Mouse (Mus musculus) c-Kit-positive CD71-positive TER-119-positive erythroid progenitor cells, embryonic 14.5 days (primary cell): ENCODE measurements around the gene St7.
A peak's percentile ranks its signal among the peaks of the same experiment; 100 is the strongest.

ENCODE experiments used
- DNase-seq: peaks from one replicate; pipeline ENCODE4 v3.0.0-alpha.2; 2013; ENCODE audit warnings: low spot score

The St7 gene

GRCm38 (mm10) chr6:17719423-17719822, 26.7 kb downstream of the St7 start:
- no peak for DNase-seq

DNA sequence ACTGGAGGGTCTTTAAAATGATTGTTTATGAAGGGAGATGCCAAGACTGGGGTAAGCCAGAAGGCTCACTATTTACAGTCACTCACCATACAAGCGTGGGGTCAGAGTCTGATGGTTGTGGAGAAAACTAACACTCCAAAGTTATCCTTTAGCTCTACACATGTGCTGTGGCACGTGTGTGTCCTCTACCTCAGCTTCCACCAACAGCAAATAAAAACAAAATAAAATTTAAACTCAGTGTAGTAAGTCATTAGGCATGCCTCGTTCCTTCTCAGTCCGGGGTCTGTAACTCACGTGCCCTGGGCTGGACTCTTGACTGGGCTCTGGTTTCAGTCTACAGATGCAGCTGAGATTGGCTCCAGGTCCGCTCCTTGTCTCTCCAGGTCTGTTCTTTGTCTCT, 27.3 kb downstream of the St7 start:
- DNase-seq, result no peak

DNA sequence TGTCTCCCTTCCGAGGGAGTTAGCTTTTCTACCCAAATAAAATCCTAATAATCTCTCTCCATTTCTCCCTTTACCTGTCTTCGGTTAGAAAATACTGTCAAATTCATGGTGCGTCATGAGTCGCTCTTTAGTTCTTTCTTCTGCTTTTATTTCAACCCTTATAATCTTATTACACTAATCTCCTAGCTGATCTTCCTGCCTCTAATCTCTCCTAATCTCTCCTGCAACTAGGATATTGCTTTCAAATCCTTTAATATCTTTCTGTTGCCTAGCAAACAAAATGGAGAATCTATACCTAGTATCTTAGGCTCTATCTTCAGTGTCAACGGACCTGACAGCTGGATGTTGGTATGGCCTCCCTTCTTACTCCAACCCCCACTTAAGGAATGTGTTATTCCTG, 29.0 kb downstream of the St7 start:
- DNase-seq, result no peak

DNA sequence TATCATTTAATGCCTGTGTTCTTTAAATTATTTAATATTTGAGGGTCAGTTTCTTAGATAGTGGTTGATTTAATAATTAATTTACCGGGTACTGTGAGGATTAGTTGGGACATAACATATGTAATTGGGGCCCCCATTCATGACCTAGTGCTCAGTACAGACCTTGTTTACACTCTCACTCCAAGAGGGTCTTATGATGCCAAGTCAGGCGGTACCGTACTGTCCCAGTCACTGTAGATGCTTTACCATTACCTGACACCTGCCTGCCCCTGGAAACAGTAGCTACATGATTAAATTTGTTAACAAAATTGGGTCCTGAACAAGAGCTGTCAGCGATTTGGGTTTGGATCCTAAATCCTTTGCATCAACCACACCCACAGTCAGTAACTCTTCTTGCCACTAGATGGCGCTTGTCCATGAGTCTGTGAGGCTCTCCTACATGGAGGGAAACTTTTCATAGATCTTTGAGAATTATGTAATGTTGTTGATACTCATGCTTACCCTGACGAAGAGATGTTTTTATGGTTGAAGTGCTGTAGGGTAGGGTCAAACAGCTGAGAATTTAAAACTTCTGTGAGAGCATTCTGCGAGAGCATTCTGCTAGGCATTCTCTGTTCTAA, 33.2 kb downstream of the St7 start:
- DNase-seq, result peak; percentile 74

DNA sequence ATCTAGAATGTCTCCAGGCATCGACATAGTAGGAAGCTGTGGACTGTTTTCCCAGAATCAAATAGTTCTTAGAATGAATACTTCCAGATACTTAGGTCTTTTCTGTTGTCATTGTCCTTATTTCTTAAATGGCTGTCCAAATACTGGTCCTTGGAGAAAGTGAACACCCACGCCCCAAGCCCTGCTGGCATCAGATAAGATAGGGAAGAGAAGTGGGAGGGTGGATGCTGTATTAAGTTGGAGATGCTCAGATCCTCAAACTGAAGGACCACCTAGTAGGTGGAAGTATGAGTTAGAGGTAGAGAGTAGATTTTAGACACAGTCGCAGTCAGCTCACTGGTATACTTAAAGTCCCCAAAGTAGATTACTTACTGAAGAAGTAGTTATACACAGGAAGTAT, 34.5 kb downstream of the St7 start:
- DNase-seq, result no peak

DNA sequence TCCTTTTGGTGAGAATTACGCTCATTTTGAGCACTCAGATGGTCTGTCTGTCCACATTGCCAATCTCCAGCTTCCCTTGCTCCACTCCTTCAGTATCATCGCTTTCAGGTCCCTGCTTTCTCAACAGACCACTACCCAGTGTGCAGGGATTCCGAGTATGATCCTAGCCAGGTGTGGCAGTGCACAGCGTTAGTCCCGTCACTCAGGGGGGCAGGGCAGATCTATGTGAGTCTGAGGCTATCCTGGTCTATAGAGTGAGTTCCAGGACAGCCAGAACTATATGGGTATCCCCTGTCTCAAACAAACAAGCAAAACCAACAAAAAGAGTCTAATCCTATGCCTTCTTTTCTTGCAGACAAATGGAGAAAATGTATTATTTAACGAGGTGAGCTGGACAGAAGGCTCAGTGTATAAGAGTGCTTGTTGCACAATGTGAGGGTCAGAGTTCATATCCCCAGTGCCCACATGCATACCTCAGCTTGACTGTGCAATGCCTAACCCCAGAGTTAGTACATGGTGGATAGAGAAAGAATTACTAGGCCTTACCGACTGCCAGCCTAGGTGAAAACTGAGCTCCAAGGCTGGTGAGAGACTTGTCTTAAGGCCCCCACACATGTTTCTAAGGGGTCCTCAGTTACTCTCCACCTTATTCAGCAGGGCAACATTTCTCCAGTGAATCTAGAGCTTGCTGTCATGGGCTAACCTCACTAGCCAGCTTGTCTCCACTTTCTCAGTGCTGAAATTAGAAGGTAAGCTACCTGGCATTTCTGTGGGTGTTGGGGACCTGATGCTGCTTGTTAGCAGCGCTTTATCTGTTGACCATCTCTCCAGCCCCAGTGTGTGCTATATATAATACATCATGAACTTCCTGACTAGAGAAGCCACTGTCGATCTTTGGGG, 35.4 kb downstream of the St7 start:
- DNase-seq, result no peak

- no peak for DNase-seq
Observed at GRCm38 (mm10) chr6:17730122-17730521, 37.4 kb downstream of the St7 start.

DNA sequence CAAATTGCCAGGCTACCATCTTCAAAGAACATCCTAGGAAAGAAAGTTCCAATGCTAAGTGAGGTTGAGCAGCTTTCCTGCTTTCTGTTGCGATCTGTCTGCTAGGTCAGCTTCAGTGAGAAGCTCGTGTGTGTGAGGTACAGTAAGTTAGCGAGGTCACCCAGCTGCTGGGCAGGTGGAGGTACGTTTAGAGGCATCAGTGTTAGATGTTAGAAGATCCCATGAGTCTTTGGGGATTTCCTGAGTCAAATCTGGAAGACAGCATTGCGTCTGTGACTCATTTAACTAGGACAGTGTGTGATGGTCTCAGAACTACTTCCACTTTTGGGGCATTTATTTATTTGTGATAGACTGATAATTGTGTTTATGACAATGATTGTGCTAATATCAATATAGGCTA, 39.0 kb downstream of the St7 start:
- DNase-seq, result no peak

GRCm38 (mm10) chr6:17733951-17734411, 41.2 kb downstream of the St7 start:
- DNase-seq, result no peak

GRCm38 (mm10) chr6:17737262-17737948, 44.7 kb downstream of the St7 start:
- DNase-seq, result no peak

GRCm38 (mm10) chr6:17740128-17740527, 47.4 kb downstream of the St7 start:
- DNase-seq, result no peak

- no peak for DNase-seq
Observed at GRCm38 (mm10) chr6:17741639-17742038, 48.9 kb downstream of the St7 start.

- DNase-seq, result no peak
Observed at GRCm38 (mm10) chr6:17742209-17742608, 49.5 kb downstream of the St7 start.

- DNase-seq, result peak; percentile 78
Observed at GRCm38 (mm10) chr6:17743325-17743724, 50.6 kb downstream of the St7 start.

DNA sequence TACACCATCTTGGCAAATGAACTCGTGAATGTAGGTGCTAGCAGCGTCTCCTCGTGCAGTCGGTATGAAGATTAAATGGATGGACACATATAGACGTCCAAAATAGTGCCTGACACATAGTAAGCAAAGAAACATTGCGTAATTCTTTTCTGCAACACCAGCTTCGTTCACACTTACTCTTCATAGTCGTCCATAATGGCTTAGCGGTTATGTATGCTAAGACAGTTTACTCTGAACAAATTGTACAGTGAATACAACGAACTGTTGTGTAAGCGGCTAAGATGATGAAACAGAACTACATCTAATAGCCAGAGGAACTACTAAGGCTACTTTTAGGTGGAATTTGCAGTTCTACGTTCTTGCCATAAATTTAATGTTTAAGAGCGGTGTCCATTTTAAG, 55.0 kb downstream of the St7 start:
- DNase-seq, result no peak

GRCm38 (mm10) chr6:17748866-17749582, 56.3 kb downstream of the St7 start:
- no peak for DNase-seq

DNA sequence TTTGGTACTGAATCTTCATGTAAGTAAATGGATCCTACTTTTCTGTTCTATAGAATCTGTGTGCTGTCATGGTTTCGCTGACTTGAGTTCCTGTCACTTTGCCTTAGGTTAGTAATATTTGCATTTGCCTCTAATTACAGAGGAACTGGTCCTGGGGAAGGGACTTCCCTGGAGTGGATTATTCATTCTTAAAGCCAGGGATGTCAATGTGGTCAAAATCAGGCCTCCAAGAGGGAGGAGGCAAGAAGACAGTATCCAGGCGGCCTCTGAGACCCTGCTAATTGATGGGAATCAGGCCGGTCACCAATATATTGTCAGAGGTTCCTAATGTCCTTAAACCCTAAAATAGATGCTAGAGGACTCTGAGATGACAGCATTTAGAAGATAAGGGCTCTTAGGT, 56.9 kb downstream of the St7 start:
- DNase-seq, result no peak

GRCm38 (mm10) chr6:17750041-17750660, 57.4 kb downstream of the St7 start:
- no peak for DNase-seq

DNA sequence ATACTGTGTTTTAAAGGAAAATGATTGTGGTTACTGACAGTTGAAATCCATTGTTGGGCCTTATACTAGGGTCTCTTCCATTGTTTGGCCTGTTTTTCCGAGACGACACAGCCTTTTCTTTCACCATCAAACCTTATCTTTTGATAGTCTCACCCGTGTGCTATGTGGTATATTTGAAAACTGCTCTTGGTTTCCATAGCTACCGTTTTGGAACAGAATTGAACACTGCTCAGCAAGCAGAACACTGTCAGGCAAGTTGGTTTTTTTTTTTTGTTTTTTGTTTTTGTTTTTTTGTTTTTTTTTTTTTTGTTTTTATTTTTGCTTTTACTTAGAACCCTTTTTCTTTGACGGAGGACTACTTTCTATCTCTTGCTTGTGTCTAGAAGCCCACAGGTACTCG, 58.2 kb downstream of the St7 start:
- DNase-seq, result no peak

DNA sequence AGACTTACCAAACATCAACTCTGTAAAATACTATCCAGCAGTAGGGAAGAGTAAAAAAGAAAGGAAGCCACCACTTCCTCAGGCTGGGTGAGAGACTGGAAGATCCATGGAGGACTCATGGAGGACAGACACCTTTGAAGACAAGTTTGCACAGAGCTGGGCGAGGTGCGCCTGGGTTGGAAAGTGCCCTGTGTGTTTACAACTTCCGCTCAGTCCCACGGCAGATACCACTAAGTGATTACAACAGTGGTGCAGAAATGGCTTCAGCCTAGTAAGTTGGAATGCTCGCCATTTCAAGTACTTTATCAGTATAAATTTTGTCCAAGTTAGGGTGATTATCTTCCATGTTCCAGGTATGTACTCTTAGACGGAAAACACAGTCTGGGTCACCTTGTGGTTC, 63.2 kb downstream of the St7 start:
- DNase-seq, result no peak

GRCm38 (mm10) chr6:17758568-17758967, 65.8 kb downstream of the St7 start:
- no peak for DNase-seq
